Comparison of ENCODE assay signal across 8 mouse cellular contexts in the genomic region with DNA sequence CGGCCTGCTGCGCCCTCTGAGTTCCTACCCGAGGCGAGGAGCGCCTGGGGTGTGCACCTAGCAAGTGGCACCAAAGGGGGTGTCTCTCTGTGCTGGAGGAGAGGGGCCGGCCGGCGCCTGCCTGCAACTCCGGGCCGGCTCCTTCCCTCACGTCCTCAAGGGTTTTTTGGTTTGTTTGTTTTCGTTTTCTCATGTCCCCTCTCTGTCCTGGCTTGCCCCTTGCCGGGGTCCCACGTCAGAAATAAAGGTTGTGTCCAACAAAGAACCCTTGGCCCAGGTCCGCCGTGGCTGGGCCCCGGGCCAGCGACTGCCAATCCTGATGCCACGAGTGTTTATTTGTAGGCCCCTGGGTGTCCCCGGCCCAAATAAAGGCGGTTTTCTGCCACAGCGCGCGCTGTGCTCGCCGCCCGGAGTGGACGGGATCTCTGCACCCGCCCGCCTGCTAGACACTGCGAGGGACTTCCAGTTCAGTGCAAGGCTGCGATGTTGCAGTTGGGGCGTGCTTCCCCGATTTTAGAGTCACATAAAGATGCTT. TPM values are rescaled to one million over a fixed set of nuclear protein-coding genes. Genes with fewer than 3 reads are reported as not detected.
DNase-seq lines count a peak whose midpoint lies in the region; ATAC-seq lines count a peak whose summit lies in the region.

No protein-coding gene starts in this region.

- H3K27ac ChIP-seq in macrophage = peak overlapping the region; percentile 43
- H3K27ac ChIP-seq in stomach, embryonic 14.5 days (ENCODE audit: low read length) = peak overlapping the region; percentile 84

- no peaks in the 10 kb centered on the region for H3K9me3 ChIP-seq in stomach, embryonic 14.5 days (ENCODE audit: control insufficient read depth, low read depth, low read length)

- H3K27me3 ChIP-seq in stomach, embryonic 14.5 days (ENCODE audit: control insufficient read depth, insufficient read depth, low read length) = no peaks in the 10 kb centered on the region

- peak overlapping the region; percentile 85 for H3K9ac ChIP-seq in stomach, embryonic 14.5 days (replicated peaks; ENCODE audit: low read depth, low read length)

- H3K79me2 ChIP-seq in macrophage (ENCODE audit: inconsistent target) = peaks cover 22% of the 10 kb centered on the region; the same call in 1 of the 2 replicates

- peak; percentile 52 for ATAC-seq in common myeloid progenitor, adult 5-6 weeks (replicated peaks; ENCODE audit: low read depth, poor library complexity, severe bottlenecking)
- peak; percentile 77 for ATAC-seq in stomach, embryonic 14.5 days (ENCODE audit: insufficient number of reproducible peaks, insufficient read depth, low FRiP score, low read depth)

- peak overlapping the region; percentile 61 for H3K4me2 ChIP-seq in stomach, embryonic 14.5 days (replicated peaks; ENCODE audit: low read depth, low read length)

- H3K36me3 ChIP-seq in macrophage (ENCODE audit: inconsistent target) = no peaks in the 10 kb centered on the region
- no peaks in the 10 kb centered on the region; the same call in 1 of the 2 replicates for H3K36me3 ChIP-seq in stomach, embryonic 14.5 days (ENCODE audit: control insufficient read depth, insufficient read depth, low read length)

- 1% methylated on average over 30 of the region's 34 CpGs for WGBS in macrophage (ENCODE audit: missing documents)
- WGBS in stomach, embryonic 14.5 days = under 1% methylated on average over 34 of the region's 34 CpGs

- peak; percentile 77 for DNase-seq in adrenal gland, postnatal 14 days
- DNase-seq in adrenal gland, adult 8-10 months = no peak
- peak; percentile 89 for DNase-seq in 3134 (ENCODE audit: extremely low read depth, insufficient read length, low spot score)
- DNase-seq in gastrocnemius, postnatal 25 days = peak; percentile 55
- peak; percentile 57 to 77 for DNase-seq in kidney, postnatal 25 days

- H3K4me1 ChIP-seq in stomach, embryonic 14.5 days (ENCODE audit: control insufficient read depth, insufficient read depth, low read length) = peaks cover 11% of the 10 kb centered on the region

- peak overlapping the region; percentile 76 for H3K4me3 ChIP-seq in macrophage (ENCODE audit: inconsistent target)
- H3K4me3 ChIP-seq in stomach, embryonic 14.5 days (ENCODE audit: low read depth, low read length) = peak overlapping the region; percentile 80

RNA-seq across cellular contexts. Expression of gene Tmem94, which starts 0.4 kb away (rescaled TPM):
- total RNA-seq in adrenal gland, postnatal 14 days (2021) = 64.4 and 65.1 TPM in 2 replicates
- 100 to 1,000 TPM in 2 of 4 experiments, 10 to 100 TPM in 2; 83.2 to 102 (median 95.5) TPM for total RNA-seq in adrenal gland, adult 8-10 months (2022)
- total RNA-seq in common myeloid progenitor, adult 5-6 weeks (2017) = 18.3 and 23.2 TPM in 2 replicates
- total RNA-seq in gastrocnemius, postnatal 25 days (2021) = 10 to 100 TPM; 68.5 to 72.2 TPM
- total RNA-seq in macrophage (2018; cell fraction: chromatin; rRNA removed) = 10 to 100 TPM in 22 of 26 experiments, 1 to 10 TPM in 4; 5.9 to 55.5 (median 26.5) TPM
- total RNA-seq in macrophage (2018; cell fraction: cytosol; rRNA removed) = 10 to 100 TPM; 17.6 to 35.8 (median 23.4) TPM
- total RNA-seq in macrophage (2018; cell fraction: nucleus; rRNA removed) = 10 to 100 TPM in 24 of 26 experiments, 1 to 10 TPM in 2; 7.9 to 36.8 (median 24.3) TPM
- 13.8 to 22.4 TPM (median 14.1 TPM) in 3 replicates for polyA plus RNA-seq in macrophage (2018)
- 13.7 and 17.0 TPM in 2 replicates for polyA plus RNA-seq in stomach, embryonic 14.5 days (2014; fragmentation: Nextera tagmentation; extraction: Ambion mirVana)

RNA-seq across cellular contexts. Expression of gene Caskin2, which starts 47.8 kb away (rescaled TPM):
- total RNA-seq in adrenal gland, postnatal 14 days (2021) = 53.7 and 57.5 TPM in 2 replicates
- 10 to 100 TPM; 60.6 to 97.3 (median 78.2) TPM for total RNA-seq in adrenal gland, adult 8-10 months (2022)
- 2.8 and 5.8 TPM in 2 replicates for total RNA-seq in common myeloid progenitor, adult 5-6 weeks (2017)
- total RNA-seq in gastrocnemius, postnatal 25 days (2021) = 10 to 100 TPM; 13.7 to 13.9 TPM
- 1 to 10 TPM in 25 of 26 experiments, under 1 TPM in 1; 0.62 to 9.8 (median 3.5) TPM for total RNA-seq in macrophage (2018; cell fraction: chromatin; rRNA removed)
- total RNA-seq in macrophage (2018; cell fraction: cytosol; rRNA removed) = 1 to 10 TPM in 17 of 26 experiments, under 1 TPM in 9; 0.48 to 2.7 (median 1.1) TPM
- total RNA-seq in macrophage (2018; cell fraction: nucleus; rRNA removed) = 1 to 10 TPM in 24 of 26 experiments, under 1 TPM in 2; 0.72 to 7.7 (median 1.8) TPM
- polyA plus RNA-seq in macrophage (2018) = 0.86 to 3.1 TPM (median 1.8 TPM) in 3 replicates
- 14.3 and 15.3 TPM in 2 replicates for polyA plus RNA-seq in stomach, embryonic 14.5 days (2014; fragmentation: Nextera tagmentation; extraction: Ambion mirVana)

RNA-seq across cellular contexts. Expression of gene Tsen54, which starts 48.9 kb away (rescaled TPM):
- 16.3 and 20.3 TPM in 2 replicates for total RNA-seq in adrenal gland, postnatal 14 days (2021)
- 10 to 100 TPM; 20.0 to 32.2 (median 25.4) TPM for total RNA-seq in adrenal gland, adult 8-10 months (2022)
- total RNA-seq in common myeloid progenitor, adult 5-6 weeks (2017) = 12.2 and 22.2 TPM in 2 replicates
- 1 to 10 TPM; 3.2 to 7.5 TPM for total RNA-seq in gastrocnemius, postnatal 25 days (2021)
- total RNA-seq in macrophage (2018; cell fraction: chromatin; rRNA removed) = 10 to 100 TPM in 17 of 26 experiments, 1 to 10 TPM in 9; 3.7 to 33.3 (median 13.9) TPM
- 1 to 10 TPM; 3.1 to 8.1 (median 5.7) TPM for total RNA-seq in macrophage (2018; cell fraction: cytosol; rRNA removed)
- 10 to 100 TPM in 8 of 26 experiments, 1 to 10 TPM in 18; 3.3 to 21.0 (median 7.9) TPM for total RNA-seq in macrophage (2018; cell fraction: nucleus; rRNA removed)
- polyA plus RNA-seq in macrophage (2018) = 4.8 to 12.1 TPM (median 7.2 TPM) in 3 replicates
- 24.3 and 25.0 TPM in 2 replicates for polyA plus RNA-seq in stomach, embryonic 14.5 days (2014; fragmentation: Nextera tagmentation; extraction: Ambion mirVana)

RNA-seq across cellular contexts. Expression of gene Grb2, which starts 57.3 kb away (rescaled TPM):
- total RNA-seq in adrenal gland, postnatal 14 days (2021) = 103 and 108 TPM in 2 replicates
- total RNA-seq in adrenal gland, adult 8-10 months (2022) = 100 to 1,000 TPM; 136 to 165 (median 160) TPM
- 34.7 and 53.5 TPM in 2 replicates for total RNA-seq in common myeloid progenitor, adult 5-6 weeks (2017)
- total RNA-seq in gastrocnemius, postnatal 25 days (2021) = 10 to 100 TPM; 56.5 to 58.2 TPM
- total RNA-seq in macrophage (2018; cell fraction: chromatin; rRNA removed) = 100 to 1,000 TPM in 21 of 26 experiments, 10 to 100 TPM in 5; 37.2 to 266 (median 136) TPM
- 100 to 1,000 TPM; 294 to 727 (median 469) TPM for total RNA-seq in macrophage (2018; cell fraction: cytosol; rRNA removed)
- 100 to 1,000 TPM in 25 of 26 experiments, 10 to 100 TPM in 1; 87.0 to 291 (median 183) TPM for total RNA-seq in macrophage (2018; cell fraction: nucleus; rRNA removed)
- 265 to 522 TPM (median 418 TPM) in 3 replicates for polyA plus RNA-seq in macrophage (2018)
- polyA plus RNA-seq in stomach, embryonic 14.5 days (2014; fragmentation: Nextera tagmentation; extraction: Ambion mirVana) = 39.6 and 55.0 TPM in 2 replicates

RNA-seq across cellular contexts. Expression of gene Llgl2, which starts 58.2 kb away (rescaled TPM):
- total RNA-seq in adrenal gland, postnatal 14 days (2021) = 11.4 and 11.8 TPM in 2 replicates
- total RNA-seq in adrenal gland, adult 8-10 months (2022) = 10 to 100 TPM; 10.5 to 13.4 (median 11.5) TPM
- 3.8 and 6.2 TPM in 2 replicates for total RNA-seq in common myeloid progenitor, adult 5-6 weeks (2017)
- 1 to 10 TPM; 7.8 to 9.0 TPM for total RNA-seq in gastrocnemius, postnatal 25 days (2021)
- total RNA-seq in macrophage (2018; cell fraction: chromatin; rRNA removed) = 100 to 1,000 TPM in 1 of 26 experiments, 10 to 100 TPM in 8, 1 to 10 TPM in 17; 3.1 to 101 (median 7.8) TPM
- 10 to 100 TPM in 1 of 26 experiments, 1 to 10 TPM in 25; 1.0 to 10.7 (median 2.2) TPM for total RNA-seq in macrophage (2018; cell fraction: cytosol; rRNA removed)
- 10 to 100 TPM in 7 of 26 experiments, 1 to 10 TPM in 19; 1.7 to 41.1 (median 5.8) TPM for total RNA-seq in macrophage (2018; cell fraction: nucleus; rRNA removed)
- polyA plus RNA-seq in macrophage (2018) = 0.80 to 3.9 TPM (median 2.6 TPM) in 3 replicates
- polyA plus RNA-seq in stomach, embryonic 14.5 days (2014; fragmentation: Nextera tagmentation; extraction: Ambion mirVana) = 37.6 and 41.1 TPM in 2 replicates
